Mouse (Mus musculus): ENCODE measurements around the gene Lrrc23.
A peak's percentile ranks its signal among the peaks of the same experiment; 100 is the strongest.
"Not testable (repeated sequence)": the region's sequence is repeated elsewhere in the genome, so short reads cannot be mapped to it uniquely, and the experiment has no call there.

Lrrc23 gene

GRCm38 (mm10) chr6:124807986-124808357 is 28.4 kb upstream of the Lrrc23 start:
- no peak for DNase-seq (ENCODE audit: low spot score in 2 of 2)

DNA sequence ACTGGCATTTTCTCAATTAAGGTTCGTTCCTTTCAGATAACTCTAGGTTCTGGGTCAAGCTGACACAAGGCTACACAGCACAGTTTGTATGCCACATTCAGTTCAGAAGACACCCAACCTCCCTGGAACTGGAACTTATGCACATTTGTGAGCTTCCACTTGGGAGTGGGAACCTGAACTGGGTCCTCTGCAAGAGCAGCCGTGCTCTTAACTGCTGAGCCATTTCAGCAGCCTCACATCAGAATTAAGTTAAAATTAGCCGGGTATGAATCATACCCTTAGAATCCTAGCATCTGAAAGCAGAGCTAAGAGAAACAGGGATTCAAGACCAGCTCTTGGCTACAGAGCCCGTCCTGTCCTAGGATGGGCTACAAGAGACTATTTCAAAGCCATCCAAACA is 27.8 kb upstream of the Lrrc23 start:
- no peak for DNase-seq (ENCODE audit: low spot score in 2 of 2)

- no peak for DNase-seq (ENCODE audit: low spot score in 2 of 2)
Measured at GRCm38 (mm10) chr6:124806446-124807140, 27.1 kb upstream of the Lrrc23 start.

DNA sequence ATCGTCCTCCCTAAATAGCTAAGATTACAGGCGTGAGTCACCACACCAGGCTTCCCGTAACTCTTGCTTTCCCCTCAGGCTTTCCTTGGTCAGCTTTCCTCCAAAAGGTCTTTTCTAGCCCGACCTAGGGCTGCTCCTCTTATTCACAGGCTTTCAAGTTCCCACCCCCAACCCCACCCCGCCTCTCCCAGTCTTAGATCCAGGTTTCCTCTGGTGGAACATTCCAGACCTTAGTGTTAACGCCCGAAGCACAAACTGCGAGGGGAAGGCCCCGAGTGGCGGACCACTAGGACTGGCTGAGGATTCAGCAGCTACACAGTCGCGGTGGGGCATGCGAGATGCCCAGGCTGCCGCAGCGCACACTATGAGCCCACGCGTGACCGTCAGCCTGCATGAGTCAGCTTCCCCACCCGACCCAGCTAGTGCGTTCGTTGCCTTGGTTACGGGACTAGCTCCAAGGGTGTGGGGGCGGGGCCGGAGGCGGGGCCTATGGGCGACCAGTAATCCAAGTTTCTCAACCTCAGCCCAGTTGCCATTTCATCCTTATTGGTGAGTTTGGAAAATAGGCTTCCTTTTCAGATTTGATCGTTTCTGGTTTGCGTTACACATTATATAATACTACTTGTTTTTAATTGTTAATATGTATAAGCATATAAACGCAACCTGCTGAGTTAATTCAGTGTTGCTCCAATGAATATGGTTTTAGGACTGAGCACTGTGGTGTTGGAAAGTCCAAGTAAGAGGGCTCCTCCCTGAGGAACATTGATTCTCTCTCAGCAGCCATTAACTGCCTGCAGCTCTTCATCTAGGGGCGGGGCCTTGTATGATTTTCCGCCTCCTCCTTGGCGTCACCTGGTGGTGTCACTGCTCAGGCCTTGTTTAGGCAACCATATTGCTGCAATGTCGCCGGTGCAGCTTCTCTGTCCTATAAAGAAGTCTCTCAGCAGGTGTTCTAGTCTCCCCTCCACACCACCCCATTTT is 26.1 kb upstream of the Lrrc23 start:
- DNase-seq (ENCODE audit: low spot score in 2 of 2) = peak; percentile 54 to 71

GRCm38 (mm10) chr6:124804341-124804740 is 24.8 kb upstream of the Lrrc23 start:
- DNase-seq (ENCODE audit: low spot score in 2 of 2) = no peak

DNA sequence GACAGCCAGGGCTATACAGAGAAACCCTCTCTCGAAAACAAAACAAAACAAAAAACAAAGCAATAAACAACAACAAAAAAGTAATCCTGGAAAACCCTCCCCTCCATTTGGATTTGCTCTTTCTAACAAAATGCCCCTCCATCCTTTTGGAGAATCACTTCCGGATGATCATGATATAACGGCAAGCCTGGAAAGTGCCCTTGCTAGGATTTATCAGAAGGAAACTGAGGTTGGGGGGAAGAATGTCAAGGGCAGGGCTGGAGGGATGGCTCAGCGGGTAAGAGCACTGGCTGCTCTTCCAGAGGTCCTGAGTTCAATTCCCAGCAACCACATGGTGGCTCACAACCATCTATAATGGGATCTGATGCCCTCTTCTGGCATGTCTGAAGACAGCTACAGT is 24.2 kb upstream of the Lrrc23 start:
- DNase-seq (ENCODE audit: low spot score in 2 of 2) = not testable (repeated sequence)

- no peak for DNase-seq (ENCODE audit: low spot score in 2 of 2)
Measured at GRCm38 (mm10) chr6:124803061-124803460, 23.5 kb upstream of the Lrrc23 start.

DNA sequence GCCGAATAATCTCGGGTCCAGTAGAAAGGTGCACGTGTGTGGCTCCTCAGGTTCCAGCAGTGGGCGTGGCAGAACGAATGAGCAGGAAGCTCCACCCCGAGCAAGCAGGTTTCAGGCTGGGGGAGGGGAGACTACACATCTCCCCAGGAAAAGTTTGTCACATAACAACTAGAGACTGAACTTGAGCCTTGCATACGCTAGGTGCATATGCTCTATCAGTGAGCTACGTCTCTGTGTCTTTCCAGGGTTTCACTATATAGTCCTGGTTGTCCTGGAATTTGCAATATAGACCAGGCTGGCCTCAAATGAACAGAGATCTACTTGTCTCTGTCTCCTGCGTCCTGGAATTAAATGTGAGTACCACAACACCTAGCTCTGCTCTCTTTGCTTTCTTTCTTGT is 22.9 kb upstream of the Lrrc23 start:
- not testable (repeated sequence) for DNase-seq (ENCODE audit: low spot score in 2 of 2)

GRCm38 (mm10) chr6:124796200-124796599 is 16.7 kb upstream of the Lrrc23 start:
- DNase-seq (ENCODE audit: low spot score in 2 of 2) = no peak

GRCm38 (mm10) chr6:124795781-124796180 is 16.3 kb upstream of the Lrrc23 start:
- no peak for DNase-seq (ENCODE audit: low spot score in 2 of 2)

DNA sequence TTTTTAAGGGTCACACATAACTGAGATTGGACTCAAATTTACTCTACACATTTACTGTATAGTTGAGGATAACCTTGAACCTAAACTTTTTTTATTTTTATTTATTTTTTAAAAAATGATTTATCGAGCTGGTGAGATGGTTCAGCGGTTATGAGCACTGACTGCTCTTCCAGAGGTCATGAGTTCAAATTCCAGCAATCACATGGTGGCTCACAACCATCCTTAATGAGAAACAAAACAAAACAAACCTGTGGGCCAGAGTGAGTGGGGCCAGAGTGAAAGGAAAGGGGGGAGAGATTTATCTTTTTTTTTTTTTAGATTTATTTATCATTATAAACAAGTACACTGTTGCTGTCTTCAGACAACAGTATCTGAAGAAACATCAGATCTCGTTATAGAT is 12.4 kb upstream of the Lrrc23 start:
- no peak for DNase-seq (ENCODE audit: low spot score in 2 of 2)

DNA sequence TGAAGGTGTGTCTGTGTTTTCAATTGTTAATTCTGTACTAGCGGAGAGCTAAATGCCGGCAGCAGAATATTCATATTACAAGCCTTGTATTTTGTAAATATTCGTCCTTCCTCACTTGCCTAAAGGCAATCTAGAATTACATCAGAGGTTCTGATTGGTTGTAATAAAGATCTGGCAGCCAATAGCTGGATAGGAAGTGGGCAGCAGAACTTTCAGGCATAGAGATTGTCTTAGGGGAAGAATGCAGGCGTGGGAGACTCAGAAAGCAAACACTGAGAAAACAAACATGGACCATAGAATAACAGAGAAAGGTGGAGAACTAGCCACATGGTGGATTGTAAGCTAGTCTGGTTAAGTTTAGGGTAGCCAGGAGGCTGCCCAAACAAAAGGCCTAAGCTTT is 10.6 kb upstream of the Lrrc23 start:
- DNase-seq (ENCODE audit: low spot score in 2 of 2) = no peak

- no peak for DNase-seq (ENCODE audit: low spot score in 2 of 2)
Measured at GRCm38 (mm10) chr6:124789519-124789918, 10.0 kb upstream of the Lrrc23 start.

- no peak for DNase-seq (ENCODE audit: low spot score in 2 of 2)
Measured at GRCm38 (mm10) chr6:124787722-124788121, 8.2 kb upstream of the Lrrc23 start.

DNA sequence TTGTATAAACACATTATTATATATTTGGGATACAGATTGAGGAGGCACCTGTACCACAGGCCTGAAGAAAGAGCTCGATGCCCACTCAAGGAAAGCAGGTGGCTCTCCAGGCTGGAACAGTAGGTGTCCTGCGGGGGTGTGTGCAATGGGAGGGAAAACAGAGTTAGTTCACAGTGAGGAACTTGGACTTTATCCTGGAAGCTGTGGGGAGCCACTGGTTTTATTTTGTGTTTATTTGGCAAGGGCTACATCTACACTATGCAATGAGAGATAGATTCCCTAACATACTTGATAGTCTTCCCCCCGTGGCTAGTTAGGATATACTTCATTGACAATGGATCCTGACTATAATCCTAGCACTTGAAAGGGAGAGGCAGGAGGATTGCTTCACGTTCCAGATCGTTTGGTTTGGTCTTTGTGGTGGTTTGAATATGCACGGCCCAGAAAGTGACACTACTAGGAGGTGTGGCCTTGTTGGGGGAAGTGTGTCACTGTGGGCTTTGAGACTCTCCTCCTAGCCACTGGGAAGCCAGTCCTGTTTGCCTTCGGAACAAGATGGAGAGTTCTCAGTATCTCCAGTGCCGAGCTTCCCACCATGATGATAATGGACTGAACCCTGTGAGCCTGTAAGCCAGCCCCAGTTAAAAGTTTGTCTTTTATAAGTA is 7.4 kb upstream of the Lrrc23 start:
- no peak for DNase-seq (ENCODE audit: low spot score in 2 of 2)

DNA sequence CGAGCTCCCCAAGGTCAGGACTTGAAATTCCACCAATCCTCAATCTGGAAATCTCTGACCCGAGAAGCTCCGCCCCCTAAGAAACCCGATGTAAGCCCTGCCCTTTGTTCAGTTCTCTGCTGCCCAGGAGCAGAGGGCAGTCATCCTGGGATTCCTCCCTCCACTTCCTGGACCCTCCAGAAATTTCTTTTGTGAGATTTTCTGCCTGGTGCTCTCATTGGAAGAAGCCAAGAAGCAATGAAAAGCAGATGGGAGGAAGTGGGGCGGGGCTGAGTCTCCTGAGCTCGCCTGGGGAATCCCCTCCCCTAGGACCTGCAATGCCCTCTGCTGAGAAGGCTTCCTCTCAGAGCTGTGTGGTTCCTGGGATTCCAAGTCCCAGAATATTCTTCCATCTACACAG is 2.9 kb upstream of the Lrrc23 start:
- peak in 1 of 2 experiments; percentile 16 for DNase-seq (ENCODE audit: low spot score in 2 of 2)

DNA sequence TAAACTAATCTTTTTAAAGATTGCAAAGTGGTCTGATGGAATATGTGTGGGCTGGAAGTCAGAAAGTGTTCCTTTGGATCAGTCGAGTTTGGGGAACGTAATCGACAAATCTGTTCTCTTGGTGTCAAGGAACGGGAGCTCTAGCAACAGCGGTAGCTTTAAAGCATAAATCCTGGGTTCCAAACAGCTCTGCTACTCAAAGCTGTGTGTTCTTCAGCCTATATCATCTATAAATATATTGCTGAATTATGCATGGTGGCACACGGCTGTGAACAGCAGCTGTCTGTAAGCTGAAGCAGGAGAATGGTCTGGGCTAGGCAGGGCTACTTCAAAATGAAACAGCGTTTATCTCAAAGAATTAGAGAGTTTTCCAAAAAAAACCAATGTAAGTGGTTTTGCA is 1.4 kb upstream of the Lrrc23 start:
- DNase-seq (ENCODE audit: low spot score in 2 of 2) = no peak

DNA sequence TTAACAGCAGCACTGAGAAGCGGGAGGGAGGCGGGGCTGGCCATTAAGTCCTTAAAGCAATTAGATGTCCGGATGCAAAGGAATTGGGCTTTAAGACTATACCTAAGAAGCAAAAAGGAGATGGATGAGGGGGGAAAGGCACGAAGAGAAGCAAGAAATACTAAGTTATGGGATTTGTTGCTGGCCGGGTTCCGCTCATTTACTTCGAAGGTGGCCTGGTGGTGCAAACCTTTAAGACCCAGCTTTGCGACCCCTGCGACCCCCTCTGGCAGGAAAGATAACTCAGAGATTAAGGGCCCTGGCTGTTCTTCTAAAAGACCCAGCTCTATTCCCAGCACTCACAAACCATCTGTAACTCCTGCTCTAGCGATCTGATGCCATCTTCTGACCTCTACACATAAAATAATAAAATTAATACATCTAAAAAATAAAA is 473 bp upstream of the Lrrc23 start:
- DNase-seq (ENCODE audit: low spot score in 2 of 2) = no peak

DNA sequence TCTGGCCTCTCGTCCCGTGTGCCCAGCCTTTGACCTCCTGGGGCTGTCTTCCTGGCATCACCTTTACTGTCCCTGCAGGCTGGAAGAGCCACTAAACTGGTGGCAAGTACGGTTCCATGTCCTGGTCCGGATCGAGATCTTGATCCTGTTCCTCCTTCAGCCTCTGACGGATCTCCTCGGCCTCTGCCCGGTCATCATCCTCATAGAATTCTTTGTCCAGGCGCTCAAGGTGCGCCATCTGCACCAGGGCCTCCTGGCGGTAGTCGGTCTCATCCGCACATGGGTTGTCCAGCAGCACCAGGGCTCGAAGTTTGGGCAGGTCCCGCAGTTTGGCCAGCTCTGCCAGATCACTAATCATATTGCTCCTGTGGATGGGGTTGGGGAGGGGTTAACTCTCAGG is 9.0 kb downstream of the Lrrc23 start:
- DNase-seq (ENCODE audit: low spot score in 2 of 2) = no peak

GRCm38 (mm10) chr6:124770013-124770412 is 9.5 kb downstream of the Lrrc23 start:
- DNase-seq (ENCODE audit: low spot score in 2 of 2) = no peak

DNA sequence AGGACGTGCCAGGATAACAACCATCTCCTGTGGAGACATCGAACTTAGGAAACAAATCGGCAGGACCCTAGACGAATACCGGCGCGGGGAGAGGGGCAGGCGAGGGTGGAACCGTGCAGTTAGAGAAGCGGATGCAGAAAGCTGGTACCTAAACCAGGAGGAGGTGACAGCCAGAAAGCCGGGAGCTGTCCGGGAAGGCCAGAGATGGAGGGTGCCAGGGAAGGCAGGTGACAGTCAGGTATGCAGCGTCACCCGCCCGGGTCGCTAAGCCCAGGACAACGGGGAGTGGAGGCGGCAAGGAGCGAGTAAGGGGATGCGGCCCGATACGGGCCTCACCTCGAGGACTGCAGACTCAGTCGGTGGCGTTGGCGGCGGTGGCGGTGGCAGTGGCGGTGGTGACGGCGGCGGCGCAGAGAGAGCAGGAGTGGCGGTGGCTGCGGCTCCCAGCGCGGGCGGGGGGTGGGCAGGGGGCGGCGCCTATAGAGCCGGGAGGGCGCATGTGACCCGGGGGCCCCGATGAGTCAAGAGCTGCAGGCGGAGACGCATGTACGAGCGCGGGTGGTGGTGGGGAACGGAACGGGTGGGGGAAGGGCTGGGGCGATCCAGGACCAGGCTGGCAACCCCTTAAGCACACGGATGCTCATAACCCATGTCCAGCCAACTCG is 10.3 kb downstream of the Lrrc23 start, which contains the start of gene Eno2:
Gene Eno2, minus strand, starts transcription at position 573 of the 665 bp plus-strand sequence.
- no peak for DNase-seq (ENCODE audit: low spot score in 2 of 2)

- DNase-seq (ENCODE audit: low spot score in 2 of 2) = no peak
Measured at GRCm38 (mm10) chr6:124768704-124769044, 10.9 kb downstream of the Lrrc23 start.
